Mouse (Mus musculus) liver, embryonic 14.5 days (tissue): Measurements from ENCODE around the gene Klf16. TPM values are rescaled to one million over a fixed set of nuclear protein-coding genes. Genes with fewer than 3 reads are reported as not detected.
"Not testable (repeated sequence)": the region's sequence is repeated elsewhere in the genome, so short reads cannot be mapped to it uniquely, and the experiment has no call there.

Source experiments
- ATAC-seq: fragments of 200-750 bp; cut with Nextera tagmentation; 2 replicates; pipeline ENCODE4 v1.8.0; 2017; ENCODE audit warnings: moderate number of reproducible peaks, mild to moderate bottlenecking, moderate library complexity; ENCODE audit not compliant: insufficient read depth
- DNase-seq, 3 experiments: peaks; one replicate each; pipeline ENCODE4 v3.0.0-alpha.2; 2012 to 2013; ENCODE audit warnings: low read depth in 3 of 3, low spot score in 3 of 3
- H3K27ac ChIP-seq: fragments of 300-500 bp; sonication (generic); 2 replicates; pipeline ENCODE4 v1.5.1; 2014; ENCODE audit warnings: moderate library complexity, mild to moderate bottlenecking, control low read depth, inconsistent platforms
- H3K27me3 ChIP-seq: fragments of 300-500 bp; sonication (generic); 2 replicates; pipeline ENCODE4 v1.6.1; 2014; ENCODE audit warnings: mild to moderate bottlenecking, low read length, moderate library complexity; ENCODE audit not compliant: control insufficient read depth, insufficient read depth
- H3K36me3 ChIP-seq: fragments of 300-500 bp; sonication (generic); replicated peaks from 2 replicates; pipeline ENCODE4 v1.6.1; 2014; ENCODE audit warnings: low read depth; ENCODE audit not compliant: control insufficient read depth, insufficient read depth
- H3K4me1 ChIP-seq, 2 experiments: fragments of 200-500 bp in 1 of 2; fragments of 300-500 bp in 1 of 2; sonication (generic) in 1 of 2; replicated peaks; 2 replicates each; pipeline ENCODE4 v1.6.1; 2012 to 2014; ENCODE audit warnings: antibody characterized with exemption in 1 of 2, inconsistent platforms in 1 of 2, low read length in 1 of 2; ENCODE audit not compliant: control insufficient read depth in 2 of 2, insufficient read depth in 2 of 2
- H3K4me2 ChIP-seq: fragments of 300-500 bp; sonication (generic); 2 replicates; pipeline ENCODE4 v1.6.1; 2014; ENCODE audit warnings: low read depth, mild to moderate bottlenecking, control low read depth, moderate library complexity
- H3K4me3 ChIP-seq, 2 experiments: fragments of 200-500 bp in 1 of 2; fragments of 300-500 bp in 1 of 2; sonication (generic) in 1 of 2; 2 replicates each; pipeline ENCODE4 v1.5.1; 2012 to 2014; ENCODE audit warnings: low read depth in 2 of 2, low read length in 2 of 2, mild to moderate bottlenecking in 2 of 2, control low read depth in 1 of 2, inconsistent platforms in 1 of 2, moderate library complexity in 1 of 2; ENCODE audit not compliant: insufficient read depth in 1 of 2
- H3K9ac ChIP-seq: fragments of 300-500 bp; sonication (generic); replicated peaks from 2 replicates; pipeline ENCODE4 v1.6.1; 2014; ENCODE audit warnings: mild to moderate bottlenecking, control low read depth, moderate library complexity
- H3K9me3 ChIP-seq: fragments of 300-500 bp; sonication (generic); 2 replicates; pipeline ENCODE4 v1.6.1; 2016; ENCODE audit warnings: low read length, mixed read lengths; ENCODE audit not compliant: control insufficient read depth
- CTCF ChIP-seq: IDR thresholded peaks from 2 replicates; pipeline ENCODE4 v1.5.1; 2016; ENCODE audit warnings: antibody characterized with exemption, low read depth, control low read depth
- EP300 ChIP-seq: IDR thresholded peaks from 2 replicates; pipeline ENCODE4 v1.6.1; 2016; ENCODE audit warnings: antibody characterized with exemption, low read depth
- WGBS: fragments of 180-500 bp; shearing (Covaris S2); extraction: QIAGEN DNeasy Blood & Tissue Kit; methylation state at CpG from one replicate; pipeline ENCODE4 v1.1.7; 2014; ENCODE audit not compliant: insufficient replicate concordance; 5-methylcytosine and 5-hydroxymethylcytosine counted together
- polyA plus RNA-seq, 2 experiments: library from polyadenylated mRNA; depleted of rRNA in 1 of 2; stranded (reverse) in 1 of 2; unstranded in 1 of 2; fragments of >200 nt; fragmentation: Nextera tagmentation in 1 of 2; extraction: Ambion mirVana in 1 of 2; gene quantifications; 2 replicates each; pipeline versions ENCODE4 v1.2.1 to v1.2.3; 2012 to 2014

The Klf16 gene
- polyA plus RNA-seq, 2 experiments, result 10.6 to 13.8 TPM

- DNase-seq, result no peak
- ATAC-seq, result no peak
- H3K4me2 ChIP-seq, result no peak overlapping the region
- WGBS, result 74% methylated on average over 23 of the region's 23 CpGs
- H3K9ac ChIP-seq, result no peak overlapping the region
- H3K4me1 ChIP-seq, result peaks cover 31 to 34% of the 10 kb centered on the region in 2 experiments
- peaks cover 39% of the 10 kb centered on the region for H3K36me3 ChIP-seq
- H3K27me3 ChIP-seq, result no peaks in the 10 kb centered on the region
- H3K4me3 ChIP-seq, result no peak overlapping the region
- H3K9me3 ChIP-seq, result no peaks in the 10 kb centered on the region
- H3K27ac ChIP-seq, result no peak overlapping the region
- no peak for TF ChIP-seq CTCF
- TF ChIP-seq EP300, result no peak
These were observed 29.2 kb upstream of the Klf16 start for GRCm38 (mm10) chr10:80606306-80606705.

DNA sequence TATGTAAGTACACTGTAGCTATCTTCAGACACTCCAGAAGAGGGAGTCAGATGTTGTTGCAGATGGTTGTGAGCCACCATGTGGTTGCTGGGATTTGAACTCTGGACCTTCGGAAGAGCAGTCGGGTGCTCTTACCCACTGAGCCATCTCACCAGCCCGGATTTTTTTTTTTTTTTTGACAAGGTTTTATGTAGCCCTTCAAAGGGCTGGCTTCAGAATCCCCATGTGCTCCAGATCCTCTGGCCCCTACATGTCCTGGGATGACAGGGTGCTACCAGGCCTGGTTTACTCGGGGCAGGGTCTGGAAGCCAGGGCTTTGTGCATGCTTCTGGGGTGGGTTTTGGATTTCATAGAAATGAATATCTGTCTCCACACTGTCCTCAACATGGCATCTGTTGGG lies 28.6 kb upstream of the Klf16 start, which contains the start of gene Gm49322:
Gm49322 (plus strand) TSS at position 301 of the 400 bp plus-strand sequence.
- Histone ChIP-seq H3K36me3 (peaks cover 39% of the 10 kb centered on the region), H3K9ac (peak within 1 kb of the TSS; percentile 81; the same call in 1 of the 2 replicates), H3K4me2 (peak within 1 kb of the TSS; percentile 100), H3K4me1 (peaks cover 33 to 37% of the 10 kb centered on the region in 2 experiments), H3K4me3 (peak within 1 kb of the TSS in 1 of 2 experiments; percentile 63; a peak in 1 of 4 replicates), H3K27ac (peak within 1 kb of the TSS; percentile 97)
- H3K9me3 ChIP-seq, DNase-seq, ATAC-seq, H3K27me3 ChIP-seq: not testable (repeated sequence)
- 90% methylated on average over 4 of the region's 4 CpGs for WGBS

DNA sequence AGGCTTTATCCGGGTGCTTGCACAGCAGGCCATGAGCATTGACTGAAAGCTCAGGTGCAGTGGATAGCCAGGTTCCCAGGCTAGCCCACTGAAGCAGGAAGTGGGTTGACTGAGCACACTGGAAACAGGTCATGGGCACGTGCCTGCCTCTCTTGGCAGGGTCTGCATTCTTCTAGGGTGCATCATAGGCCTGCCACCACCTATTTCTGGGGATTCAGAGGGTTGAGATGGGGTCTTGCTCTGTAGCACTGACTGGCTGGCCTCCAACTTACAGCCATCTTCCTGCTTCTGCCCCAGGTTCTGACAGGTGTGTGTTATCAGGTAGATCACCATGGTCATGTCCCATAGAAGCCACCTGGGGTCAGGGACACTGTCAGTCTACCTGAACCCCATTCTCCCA lies 27.9 kb upstream of the Klf16 start:
- peak overlapping the region; percentile 100 for H3K4me2 ChIP-seq
- peak overlapping the region; percentile 81 for H3K9ac ChIP-seq
- peaks cover 33 to 37% of the 10 kb centered on the region in 2 experiments for H3K4me1 ChIP-seq
- H3K9me3 ChIP-seq, result no peaks in the 10 kb centered on the region
- DNase-seq, result no peak
- H3K27ac ChIP-seq, result peak overlapping the region; percentile 97
- peak overlapping the region in 1 of 2 experiments; percentile 63; a peak in 1 of 4 replicates for H3K4me3 ChIP-seq
- TF ChIP-seq EP300 (no peak), CTCF (no peak)
- no peak for ATAC-seq
- H3K27me3 ChIP-seq, result no peaks in the 10 kb centered on the region
- H3K36me3 ChIP-seq, result peaks cover 39% of the 10 kb centered on the region
- WGBS, result 73% methylated on average over 2 of the region's 2 CpGs

DNA sequence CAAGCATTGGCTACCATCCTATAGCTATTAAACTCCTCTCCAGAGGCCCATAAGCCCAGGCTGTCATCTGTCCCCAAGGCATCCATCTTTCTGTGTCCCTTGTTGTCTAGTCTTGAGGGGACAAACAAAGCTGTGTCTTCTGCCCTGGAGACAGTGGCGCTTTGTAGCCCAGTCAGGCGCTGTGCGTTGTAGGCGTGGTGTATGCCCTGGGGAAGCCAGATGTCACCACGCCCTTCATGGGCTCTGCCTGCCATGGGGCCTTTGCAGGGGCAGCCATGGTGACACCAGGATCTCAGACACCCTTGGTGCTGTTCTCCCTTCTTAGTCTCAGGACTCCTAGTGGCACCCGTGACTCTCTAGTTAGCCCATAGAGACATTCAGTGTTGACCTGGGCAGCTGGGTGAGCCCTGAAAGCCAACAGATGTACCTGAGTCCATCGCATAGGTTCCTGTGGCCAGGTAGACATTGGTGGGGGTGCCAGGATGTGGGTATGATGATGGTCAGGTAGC lies 26.9 kb upstream of the Klf16 start:
- peak overlapping the region; percentile 81 for H3K9ac ChIP-seq
- H3K27me3 ChIP-seq, result no peaks in the 10 kb centered on the region
- H3K9me3 ChIP-seq, result no peaks in the 10 kb centered on the region
- H3K4me3 ChIP-seq, result peak overlapping the region; percentile 63 to 75
- peak overlapping the region; percentile 97 for H3K27ac ChIP-seq
- peak; percentile 24; the same call in 1 of the 2 replicates for TF ChIP-seq CTCF
- TF ChIP-seq EP300, result no peak
- ATAC-seq (peak; percentile 71), DNase-seq (peak; percentile 75 to 77 (median 77))
- H3K36me3 ChIP-seq, result peaks cover 32% of the 10 kb centered on the region
- peak overlapping the region; percentile 100 for H3K4me2 ChIP-seq
- peaks cover 38 to 42% of the 10 kb centered on the region in 2 experiments for H3K4me1 ChIP-seq
- WGBS, result 26% methylated on average over 7 of the region's 7 CpGs

DNA sequence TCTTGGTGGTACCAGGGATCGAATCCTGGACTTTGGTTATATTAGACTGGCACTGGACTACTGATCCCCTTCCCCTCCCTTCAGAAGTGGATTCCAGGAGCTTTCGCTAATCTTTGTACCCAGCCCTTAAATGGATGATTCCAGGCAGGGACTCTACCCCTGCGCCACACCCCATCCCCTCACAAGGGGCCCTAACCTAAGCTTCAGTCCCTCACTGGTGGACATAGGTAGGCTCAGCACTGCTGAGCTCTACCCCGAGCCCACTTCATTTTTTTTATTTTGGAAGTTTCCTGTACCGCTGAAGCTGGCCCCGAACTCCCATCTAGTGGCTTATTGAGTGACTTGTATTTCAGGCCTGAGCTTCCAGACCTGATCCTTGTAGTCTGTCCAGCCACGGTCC lies 26.2 kb upstream of the Klf16 start:
- Histone ChIP-seq H3K9me3 (no peaks in the 10 kb centered on the region), H3K4me2 (peak overlapping the region; percentile 100), H3K4me1 (peaks cover 44 to 46% of the 10 kb centered on the region in 2 experiments), H3K4me3 (peak overlapping the region; percentile 63 to 75), H3K9ac (peak overlapping the region; percentile 81), H3K27ac (peak overlapping the region; percentile 97), H3K36me3 (peaks cover 25% of the 10 kb centered on the region), H3K27me3 (no peaks in the 10 kb centered on the region)
- peak; percentile 16 for ATAC-seq
- TF ChIP-seq CTCF (no peak), EP300 (no peak)
- 12% methylated on average over 7 of the region's 7 CpGs for WGBS
- no peak for DNase-seq
